Mouse (Mus musculus) spleen, adult 12 weeks (tissue): ENCODE measurements around the gene 1700030J22Rik.

Experiments used
- DNase-seq: peaks from one replicate; pipeline ENCODE4 v3.0.0; 2022; ENCODE audit warnings: low spot score

Gene 1700030J22Rik

DNA sequence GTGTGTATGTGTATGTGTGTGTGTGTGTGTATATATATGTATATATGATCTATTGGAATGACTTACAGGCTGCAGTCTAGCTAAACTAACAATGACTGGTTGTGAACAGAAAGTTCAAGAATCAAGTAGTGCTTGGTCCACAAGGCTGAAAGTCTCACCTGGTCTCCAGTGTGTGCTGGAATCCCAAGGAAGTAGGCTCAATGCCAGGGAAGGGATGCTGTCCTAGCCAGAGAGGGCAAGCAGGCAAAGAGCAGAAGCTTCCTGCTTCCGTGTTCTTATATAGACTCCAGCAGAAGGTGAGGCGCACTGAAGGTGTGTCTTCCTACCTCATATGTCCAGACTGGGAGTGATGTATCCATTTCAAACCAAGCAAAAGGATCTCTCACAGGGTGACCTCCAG, 27.0 kb downstream of the 1700030J22Rik start:
- no peak for DNase-seq

DNA sequence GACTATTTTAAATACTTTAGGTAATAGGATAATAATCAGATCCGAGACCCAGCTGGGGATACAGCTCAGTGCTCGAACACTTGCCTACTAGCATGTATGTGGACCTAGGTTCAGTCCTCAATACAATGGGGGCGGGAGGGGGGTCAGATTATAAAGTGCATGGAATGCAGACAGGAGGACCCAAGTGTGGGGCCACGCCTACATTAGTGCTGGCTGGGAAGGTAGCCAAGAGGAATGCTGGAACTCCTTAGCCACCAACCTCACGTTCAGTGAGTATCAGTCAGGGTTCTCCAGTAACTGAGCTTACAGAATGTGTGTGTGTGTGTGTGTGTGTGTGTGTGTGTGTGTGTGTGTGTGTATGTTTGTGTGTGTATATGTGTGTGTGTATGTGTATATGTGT, 27.4 kb downstream of the 1700030J22Rik start:
- no peak for DNase-seq

GRCm38 (mm10) chr8:116947589-116947988, 31.2 kb downstream of the 1700030J22Rik start:
- no peak for DNase-seq

GRCm38 (mm10) chr8:116946851-116947250, 31.9 kb downstream of the 1700030J22Rik start:
- no peak for DNase-seq

GRCm38 (mm10) chr8:116946268-116946838, 32.4 kb downstream of the 1700030J22Rik start:
- no peak for DNase-seq

DNA sequence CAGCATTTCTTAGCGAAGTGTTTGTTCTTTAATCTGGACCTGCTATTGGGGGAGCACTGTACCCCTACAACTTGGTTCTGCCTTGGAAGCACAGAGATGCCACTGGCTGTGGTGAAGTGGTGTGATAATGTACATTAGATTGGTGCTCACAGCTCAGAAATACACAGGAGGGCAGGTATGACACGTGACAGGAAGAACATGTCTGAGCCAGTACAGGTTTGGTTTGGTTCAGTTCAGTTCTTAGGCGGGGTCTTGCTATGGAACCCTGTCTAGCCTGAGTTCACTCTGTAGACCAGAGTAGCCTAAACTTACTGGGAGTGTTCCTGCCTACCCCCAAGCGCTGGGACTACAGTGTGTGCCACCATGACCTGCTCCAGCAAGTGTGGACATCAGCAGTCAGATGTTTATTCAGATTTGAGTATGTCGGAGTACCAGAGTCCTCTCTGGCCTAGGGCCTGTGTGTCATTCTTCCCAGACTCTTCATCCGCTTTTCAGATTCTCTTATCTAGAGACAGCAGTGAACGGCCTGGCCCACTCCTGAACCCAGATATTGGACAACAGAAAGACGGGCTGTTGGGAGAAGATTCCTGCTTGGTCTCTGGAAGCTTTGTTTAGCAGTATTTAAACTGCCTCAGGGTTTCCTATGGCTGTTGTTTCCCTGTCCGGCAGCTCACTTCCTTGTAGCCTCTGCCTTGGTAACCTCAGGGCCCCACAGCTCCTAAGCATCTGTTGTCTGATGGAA, 33.4 kb downstream of the 1700030J22Rik start:
- no peak for DNase-seq

DNA sequence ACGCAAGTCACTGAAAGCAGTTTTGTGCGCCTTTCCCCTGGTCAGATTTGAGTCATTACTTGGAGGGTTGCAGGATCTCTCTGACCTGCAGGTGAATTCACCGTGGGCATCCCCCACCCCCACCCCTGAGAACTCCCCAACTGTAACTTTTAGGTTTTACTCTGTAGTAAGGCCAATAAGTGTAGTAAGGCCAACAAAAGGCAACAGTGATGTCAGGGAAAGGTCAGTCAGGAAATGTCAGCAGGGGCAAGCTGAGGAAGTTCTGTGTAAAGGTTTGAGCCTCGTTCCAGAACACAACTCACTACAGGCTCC, 34.4 kb downstream of the 1700030J22Rik start:
- DNase-seq, result no peak

DNA sequence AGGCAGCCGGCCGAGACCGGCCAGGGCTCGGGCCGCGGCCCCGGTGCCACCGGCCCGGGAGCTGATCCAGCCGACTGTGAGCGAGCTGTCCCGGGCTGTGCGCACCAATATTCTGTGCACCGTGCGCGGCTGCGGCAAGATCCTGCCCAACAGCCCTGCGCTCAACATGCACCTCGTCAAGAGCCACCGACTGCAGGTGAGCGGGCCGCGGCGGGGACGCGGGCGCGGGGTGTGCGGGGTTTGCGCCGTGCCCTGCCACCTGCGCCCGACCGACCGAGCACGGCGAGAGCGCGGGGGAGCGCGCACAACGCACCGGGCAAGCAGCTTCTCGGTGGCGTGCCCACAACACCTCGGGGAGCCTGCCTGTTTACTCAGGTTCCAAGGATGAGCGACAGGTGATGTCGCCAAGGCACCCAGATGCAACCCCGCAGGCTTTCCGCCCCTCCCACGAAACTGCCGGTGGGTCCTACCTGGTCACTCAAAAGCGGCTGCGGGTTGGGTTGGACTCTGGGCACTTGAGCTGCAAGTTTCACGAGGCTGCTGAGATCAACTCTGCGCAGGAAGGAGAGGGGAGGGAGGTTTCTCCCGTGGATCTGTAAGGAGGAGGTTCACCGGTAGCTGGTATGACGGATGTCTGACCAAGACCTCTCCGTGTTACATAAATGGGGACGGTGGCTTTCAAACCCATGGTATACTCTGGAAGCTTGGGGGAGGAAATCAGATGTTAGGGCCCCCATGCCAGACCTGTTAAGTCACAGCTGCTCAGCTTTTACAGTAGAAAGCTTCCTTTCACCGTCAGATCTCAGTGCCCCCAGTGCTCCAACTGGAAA, 35.0 kb downstream of the 1700030J22Rik start:
- peak; percentile 23 for DNase-seq

DNA sequence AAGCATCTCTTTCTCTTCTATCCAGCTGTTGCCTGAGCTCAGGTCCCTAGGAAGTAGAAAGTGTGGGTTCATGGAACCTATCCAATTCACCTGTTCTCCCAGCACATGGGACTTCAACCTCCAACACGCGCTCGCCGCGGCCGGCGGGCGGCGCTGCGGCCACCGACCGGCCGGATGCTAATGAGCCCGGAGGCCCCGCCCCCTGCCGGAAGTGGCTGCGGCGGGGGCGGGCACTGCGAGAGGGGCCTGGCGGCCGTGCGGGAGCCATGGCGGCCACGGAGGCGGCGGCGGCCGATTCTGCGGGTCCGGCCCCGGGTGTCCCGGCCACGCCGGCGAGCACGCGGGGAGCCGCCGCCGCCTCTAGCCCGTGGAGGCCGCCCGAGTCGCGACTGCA, 35.6 kb downstream of the 1700030J22Rik start, which contains the start of gene Atmin:
TSS of gene Atmin (plus strand) at position 233 of the 394 bp plus-strand sequence.
- DNase-seq, result peak; percentile 77

GRCm38 (mm10) chr8:116942284-116943058, 36.3 kb downstream of the 1700030J22Rik start:
- no peak for DNase-seq

GRCm38 (mm10) chr8:116935506-116935905, 43.3 kb downstream of the 1700030J22Rik start:
- DNase-seq, result no peak

DNA sequence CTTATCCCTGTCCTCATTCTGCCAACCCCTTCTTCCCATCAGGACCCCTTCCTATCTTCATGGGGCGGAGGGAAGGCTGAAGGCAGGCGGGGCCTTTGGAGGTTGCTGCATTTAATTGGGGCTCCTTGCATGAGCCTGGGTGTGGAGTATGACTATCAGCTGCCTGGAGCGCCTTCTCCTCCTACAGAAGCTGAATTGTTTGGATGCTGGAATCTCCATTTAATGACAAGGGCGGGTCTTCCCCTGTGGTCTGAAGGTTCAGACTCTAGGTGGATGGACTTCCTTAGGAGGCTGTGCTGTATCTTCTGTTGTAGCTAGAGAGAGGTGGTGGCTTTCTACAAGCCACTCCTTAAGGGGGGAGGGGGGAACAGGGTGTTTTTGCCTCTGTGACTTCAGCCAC, 43.8 kb downstream of the 1700030J22Rik start:
- no peak for DNase-seq

DNA sequence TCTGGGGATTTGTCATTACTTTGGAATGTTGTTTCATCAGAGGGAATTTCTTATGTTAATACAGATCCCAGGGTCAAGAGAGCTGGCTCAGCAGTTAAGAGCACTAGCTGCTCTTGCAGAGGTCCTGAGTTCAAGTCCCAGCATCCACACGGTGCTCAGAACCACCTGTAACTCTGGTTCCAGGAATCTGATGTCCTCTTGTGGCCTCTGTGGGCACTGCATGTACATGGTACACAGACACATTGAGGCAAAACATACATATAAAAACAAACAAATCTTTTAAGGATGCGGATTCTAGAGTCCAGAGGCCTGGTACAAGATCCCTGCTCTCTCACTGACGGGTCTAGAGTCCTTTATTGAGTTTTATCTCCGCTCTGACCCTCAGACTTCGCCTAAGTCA, 50.2 kb downstream of the 1700030J22Rik start:
- no peak for DNase-seq

GRCm38 (mm10) chr8:116927880-116928279, 50.9 kb downstream of the 1700030J22Rik start:
- DNase-seq, result peak; percentile 28

DNA sequence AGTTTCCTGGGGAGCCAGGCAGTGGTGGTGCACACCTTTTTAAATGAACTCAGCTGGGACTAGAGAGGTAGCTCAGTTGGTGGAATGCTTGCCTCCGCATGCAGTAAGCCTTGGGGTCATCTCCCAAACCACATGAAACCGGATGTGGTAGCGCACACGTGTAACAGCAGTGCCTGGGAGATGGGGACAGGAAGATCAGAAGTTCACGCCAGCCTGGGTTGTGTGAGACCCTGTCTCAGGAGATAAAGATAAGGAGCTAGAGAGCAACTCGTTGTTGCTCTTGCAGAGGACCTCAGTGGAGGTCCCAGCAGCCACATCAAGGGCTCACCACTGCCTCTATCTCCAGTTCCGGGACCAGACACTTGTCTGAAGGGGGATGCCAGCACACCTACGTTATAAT, 55.2 kb downstream of the 1700030J22Rik start:
- DNase-seq, result no peak

DNA sequence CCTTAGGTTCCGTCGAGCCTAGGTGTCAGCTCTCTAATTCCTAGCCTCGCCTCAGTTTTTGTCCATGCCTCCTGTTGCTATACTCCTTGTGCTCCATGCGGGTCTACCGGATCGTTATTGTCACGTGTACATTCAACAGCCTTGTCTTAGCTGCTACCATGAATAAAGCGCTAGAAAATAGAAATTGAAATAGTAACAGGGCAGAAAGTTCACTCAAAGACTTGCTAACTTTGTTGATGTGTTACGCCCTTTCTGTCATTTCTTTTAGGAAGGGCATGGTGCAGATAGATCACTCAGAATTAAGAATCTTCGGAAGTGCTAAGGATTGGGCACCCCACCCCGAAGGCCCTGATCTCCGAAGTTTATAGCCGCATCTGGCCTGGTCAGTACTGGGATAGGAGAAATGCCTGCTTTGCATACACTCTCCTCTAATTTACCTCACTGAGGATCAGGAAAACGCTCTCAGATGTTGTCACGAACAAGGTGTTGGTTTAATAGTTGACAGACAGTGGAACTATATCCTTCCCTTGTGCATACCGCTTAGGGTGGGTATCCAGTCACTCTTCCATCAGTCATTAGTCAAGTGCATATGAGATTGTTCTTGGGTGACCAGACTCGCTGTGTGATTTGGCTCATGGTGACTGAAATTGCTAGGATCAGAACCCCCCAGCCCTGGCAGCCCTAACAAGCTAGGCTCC, 56.5 kb downstream of the 1700030J22Rik start:
- no peak for DNase-seq

GRCm38 (mm10) chr8:116921337-116922059, 57.3 kb downstream of the 1700030J22Rik start, which contains the start of the genes Cmc2 and Cenpn:
TSS of gene Cmc2 (minus strand) at chr8:116921455.
TSS of gene Cenpn (plus strand) at chr8:116921730.
- DNase-seq, result peak; percentile 98

DNA sequence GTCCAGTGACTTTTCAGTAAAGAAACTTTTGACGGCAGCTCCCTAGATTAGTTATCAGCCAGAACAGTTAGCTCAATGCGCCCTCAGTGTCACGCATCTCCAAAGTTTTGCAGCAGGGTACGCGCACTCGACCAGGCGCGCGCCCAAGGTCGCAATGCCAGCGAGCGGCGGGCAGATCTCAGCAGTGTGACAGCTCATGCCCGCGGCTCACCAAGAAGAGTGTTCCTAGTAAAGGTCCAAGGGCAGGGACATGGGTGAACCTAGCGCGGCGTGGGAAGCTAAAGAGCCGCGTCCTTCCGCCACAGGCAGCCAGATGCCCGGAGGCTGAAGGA, 57.8 kb downstream of the 1700030J22Rik start:
- DNase-seq, result no peak
